Mouse (Mus musculus): ENCODE results near the gene F930015N05Rik.

The F930015N05Rik gene

DNA sequence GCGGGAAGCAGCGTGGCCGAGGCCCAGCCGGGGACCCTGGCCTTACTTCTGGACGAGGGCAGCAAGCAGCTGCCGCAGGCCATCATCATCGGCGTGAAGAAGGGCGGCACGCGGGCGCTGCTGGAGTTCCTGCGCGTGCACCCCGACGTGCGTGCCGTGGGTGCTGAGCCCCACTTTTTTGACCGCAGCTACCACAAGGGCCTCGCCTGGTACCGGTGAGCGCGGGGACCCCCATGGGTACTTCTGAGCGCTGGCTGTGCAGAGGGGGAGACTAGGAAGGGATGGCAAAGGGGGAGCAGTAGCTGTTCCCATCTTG lies at the start of gene F930015N05Rik:
Gene F930015N05Rik, minus strand, starts transcription at position 242 of the 316 bp plus-strand sequence.
- no peak for DNase-seq (ENCODE audit: low spot score)

DNA sequence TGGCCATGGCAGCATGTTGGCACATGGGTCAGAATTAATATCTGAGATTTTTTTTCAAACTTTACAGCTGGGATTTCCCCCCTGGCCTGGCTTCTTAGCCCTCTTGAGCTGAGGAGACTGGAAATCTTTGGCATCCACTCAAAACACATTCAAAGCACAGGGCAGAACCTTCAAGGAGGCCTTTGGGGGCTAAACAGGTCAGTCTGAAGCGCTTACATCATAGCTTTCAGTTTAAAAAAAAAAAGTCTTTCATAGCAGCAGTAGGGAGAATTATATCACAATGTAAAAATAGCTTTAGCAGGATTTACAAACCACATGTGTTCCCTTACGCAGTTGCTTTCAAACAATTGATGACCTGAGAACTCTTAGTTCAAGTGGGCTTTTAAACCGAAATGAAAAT lies 45.0 kb upstream of the F930015N05Rik start:
- no peak for DNase-seq (ENCODE audit: low spot score)

DNA sequence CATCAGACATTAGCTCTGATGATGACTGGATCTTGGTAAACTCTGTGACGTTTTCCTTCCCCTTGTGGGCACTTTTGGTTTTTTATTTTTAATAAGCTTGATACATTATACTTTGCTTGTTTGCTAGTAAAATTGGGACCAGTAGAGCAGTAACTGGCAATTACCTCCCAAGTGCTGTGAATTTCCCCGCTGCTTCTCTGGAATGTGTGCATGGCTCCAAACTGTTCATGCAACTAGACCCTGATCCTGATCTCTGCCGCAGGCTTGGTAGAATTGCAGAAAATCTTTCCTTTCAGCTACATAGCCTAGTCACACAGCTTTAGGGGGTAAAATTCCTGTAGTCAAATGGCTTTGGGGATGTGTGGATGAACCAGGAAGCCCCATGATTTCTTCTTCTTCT lies 37.2 kb upstream of the F930015N05Rik start:
- DNase-seq (ENCODE audit: low spot score) = no peak

GRCm38 (mm10) chr11:64470689-64471088 lies 34.2 kb upstream of the F930015N05Rik start:
- DNase-seq (ENCODE audit: low spot score) = no peak

GRCm38 (mm10) chr11:64468737-64469136 lies 32.3 kb upstream of the F930015N05Rik start:
- DNase-seq (ENCODE audit: low spot score) = no peak

- DNase-seq (ENCODE audit: low spot score) = no peak
These were observed 25.3 kb upstream of the F930015N05Rik start for GRCm38 (mm10) chr11:64461746-64462145.

DNA sequence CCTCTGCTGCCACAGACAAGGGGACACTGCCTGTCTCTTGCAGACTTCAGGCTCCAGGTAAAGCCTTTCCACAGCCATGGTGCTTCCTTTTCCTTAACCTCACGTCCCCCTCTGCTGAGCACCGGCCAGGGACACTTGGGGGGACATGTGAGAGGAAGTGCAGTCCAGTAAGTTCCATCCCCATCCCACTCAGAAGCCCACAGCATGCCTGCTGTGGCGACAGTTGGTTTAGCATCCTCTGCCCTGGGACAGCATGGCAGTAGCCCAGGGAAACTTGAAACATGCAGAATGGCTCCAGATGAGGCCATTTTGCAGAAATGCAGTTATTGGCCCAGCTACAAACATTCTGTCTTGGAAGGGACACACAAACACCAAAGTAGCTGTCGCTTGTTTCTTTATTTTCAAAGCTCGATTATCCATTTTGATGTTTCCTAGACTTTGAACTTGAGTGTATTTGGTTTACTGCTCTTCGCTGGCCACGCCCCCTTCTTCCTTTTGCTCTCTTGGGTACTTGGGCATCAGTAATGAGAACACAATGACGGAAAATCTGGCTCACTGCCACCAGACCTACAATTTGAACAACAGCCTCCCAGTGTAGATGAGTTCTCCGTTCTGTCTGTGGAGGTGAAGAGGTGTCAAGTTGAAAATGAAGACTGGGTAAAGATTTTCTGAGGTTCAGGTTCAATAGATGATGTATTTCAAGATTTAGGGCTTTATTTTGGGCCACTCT lies 12.3 kb upstream of the F930015N05Rik start:
- no peak for DNase-seq (ENCODE audit: low spot score)

DNA sequence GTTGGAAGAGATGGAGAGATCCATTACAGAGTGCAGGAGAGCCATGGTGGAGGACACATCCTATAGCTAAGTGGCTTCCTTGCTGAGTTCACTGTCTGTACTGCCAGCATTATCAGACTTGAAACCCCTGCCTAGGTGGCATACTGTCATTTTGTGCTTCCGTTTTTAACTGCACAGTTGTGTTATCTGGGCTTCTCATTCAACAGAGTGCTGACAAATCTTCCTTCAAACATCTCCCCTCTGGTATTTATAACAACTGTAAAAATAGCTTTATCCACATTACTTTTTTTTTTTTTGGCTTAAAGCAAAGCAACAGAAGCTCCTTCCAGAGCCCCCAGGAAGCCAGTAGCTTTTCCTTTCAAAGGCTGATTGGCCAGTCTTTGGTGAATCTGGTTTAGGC lies 8.8 kb upstream of the F930015N05Rik start:
- DNase-seq (ENCODE audit: low spot score) = no peak

GRCm38 (mm10) chr11:64442701-64443100 lies 6.2 kb upstream of the F930015N05Rik start:
- no peak for DNase-seq (ENCODE audit: low spot score)

- no peak for DNase-seq (ENCODE audit: low spot score)
These were observed 5.7 kb upstream of the F930015N05Rik start for GRCm38 (mm10) chr11:64442119-64442518.

DNA sequence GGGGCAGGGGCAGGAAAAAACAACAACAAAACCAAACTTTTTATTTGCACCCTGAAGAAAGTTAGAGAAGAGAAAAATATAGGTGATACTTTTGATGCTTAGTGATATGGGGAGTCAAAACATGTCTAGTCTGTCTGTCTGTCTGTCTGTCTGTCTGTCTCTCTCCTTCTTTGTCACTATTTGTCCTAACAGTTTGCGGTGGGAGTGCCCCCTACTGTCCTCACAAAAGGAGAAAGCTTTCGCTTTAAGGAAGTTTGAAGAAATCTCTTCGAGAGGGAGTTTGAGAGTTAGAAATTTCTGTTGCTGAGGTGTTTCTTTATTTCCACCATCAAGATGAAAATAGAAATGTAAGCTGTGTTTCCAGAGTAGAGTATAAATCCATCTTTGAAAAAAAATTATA lies 2.5 kb upstream of the F930015N05Rik start:
- no peak for DNase-seq (ENCODE audit: low spot score)

GRCm38 (mm10) chr11:64437721-64438120 lies 1.3 kb upstream of the F930015N05Rik start:
- DNase-seq (ENCODE audit: low spot score) = no peak

GRCm38 (mm10) chr11:64436791-64437298 lies 392 bp upstream of the F930015N05Rik start:
- no peak for DNase-seq (ENCODE audit: low spot score)

GRCm38 (mm10) chr11:64435546-64436411 lies 674 bp downstream of the F930015N05Rik start:
- DNase-seq (ENCODE audit: low spot score) = no peak

- DNase-seq (ENCODE audit: low spot score) = no peak
These were observed 1.6 kb downstream of the F930015N05Rik start, which contains the start of gene Hs3st3a1 for GRCm38 (mm10) chr11:64434611-64435545. Hs3st3a1 (plus strand) TSS chr11:64435332.

- DNase-seq (ENCODE audit: low spot score) = no peak
These were observed 17.5 kb downstream of the F930015N05Rik start for GRCm38 (mm10) chr11:64418969-64419368.

- no peak for DNase-seq (ENCODE audit: low spot score)
These were observed 35.8 kb downstream of the F930015N05Rik start for GRCm38 (mm10) chr11:64400534-64401093.

GRCm38 (mm10) chr11:64397612-64398011 lies 38.8 kb downstream of the F930015N05Rik start:
- no peak for DNase-seq (ENCODE audit: low spot score)

DNA sequence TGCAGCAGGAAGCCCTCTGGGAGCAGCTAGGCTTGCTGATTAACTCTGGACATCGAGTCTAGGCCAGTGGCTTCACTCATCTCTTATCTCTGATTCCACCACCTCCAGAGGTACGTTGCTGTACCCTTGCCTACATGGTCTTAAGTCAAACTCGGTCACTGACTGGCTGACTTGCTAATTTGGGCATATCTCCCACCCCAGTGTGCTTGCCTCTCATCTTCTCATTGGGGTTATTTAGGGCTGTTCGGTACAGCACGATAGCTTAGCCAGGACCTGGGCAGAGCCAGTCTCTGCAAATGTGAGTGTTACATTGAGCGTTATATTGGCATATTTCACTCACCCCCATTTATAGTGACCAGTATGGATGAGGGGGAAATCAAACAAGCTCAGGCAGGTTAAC lies 39.5 kb downstream of the F930015N05Rik start:
- no peak for DNase-seq (ENCODE audit: low spot score)

- DNase-seq (ENCODE audit: low spot score) = no peak
These were observed 40.0 kb downstream of the F930015N05Rik start for GRCm38 (mm10) chr11:64396331-64396881.

DNA sequence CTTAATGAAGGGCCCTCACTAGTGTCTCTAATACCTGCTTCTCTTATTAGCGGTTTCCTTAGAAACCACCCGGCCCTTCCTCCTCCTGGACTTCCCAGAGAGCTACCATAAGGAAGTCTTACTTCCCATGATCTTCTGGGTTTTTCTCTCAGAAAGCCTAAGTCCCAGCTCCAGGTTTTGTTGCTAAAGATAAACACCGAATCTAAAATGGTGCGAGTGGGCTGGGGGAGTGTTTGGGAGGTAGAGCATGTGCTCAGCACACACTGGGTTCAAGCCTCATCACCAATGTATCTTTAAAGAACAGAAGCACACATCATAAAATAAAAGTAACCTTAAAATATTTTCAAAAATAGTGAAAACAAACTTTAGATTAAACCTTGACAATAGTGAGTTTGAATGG lies 50.1 kb downstream of the F930015N05Rik start:
- no peak for DNase-seq (ENCODE audit: low spot score)
